Mouse (Mus musculus) kidney, postnatal 14 days (tissue): ENCODE data around the gene Myo15.
"Not testable (repeated sequence)": the region's sequence is repeated elsewhere in the genome, so short reads cannot be mapped to it uniquely, and the experiment has no call there.

ENCODE experiments used
- DNase-seq: peaks from one replicate; pipeline ENCODE4 v3.0.0; 2022; ENCODE audit warnings: mixed read lengths

The Myo15 gene

GRCm38 (mm10) chr11:60469039-60469438, at the start of gene Myo15:
TSS of gene Myo15 (plus strand) at chr11:60469339.
- no peak for DNase-seq

GRCm38 (mm10) chr11:60422046-60422668, 47.0 kb upstream of the Myo15 start:
- DNase-seq, result no peak

GRCm38 (mm10) chr11:60423006-60423405, 46.1 kb upstream of the Myo15 start:
- DNase-seq, result no peak

GRCm38 (mm10) chr11:60426417-60426816, 42.7 kb upstream of the Myo15 start:
- no peak for DNase-seq

GRCm38 (mm10) chr11:60427628-60428027, 41.5 kb upstream of the Myo15 start:
- DNase-seq, result no peak

- DNase-seq, result no peak
These were observed 35.6 kb upstream of the Myo15 start for GRCm38 (mm10) chr11:60433501-60433900.

- no peak for DNase-seq
These were observed 34.0 kb upstream of the Myo15 start for GRCm38 (mm10) chr11:60435133-60435532.

- no peak for DNase-seq
These were observed 32.5 kb upstream of the Myo15 start for GRCm38 (mm10) chr11:60436618-60437017.

GRCm38 (mm10) chr11:60439621-60440020, 29.5 kb upstream of the Myo15 start:
- not testable (repeated sequence) for DNase-seq

- DNase-seq, result peak; percentile 30
These were observed 29.0 kb upstream of the Myo15 start for GRCm38 (mm10) chr11:60440176-60440575.

GRCm38 (mm10) chr11:60442896-60443295, 26.2 kb upstream of the Myo15 start:
- DNase-seq, result no peak

GRCm38 (mm10) chr11:60444007-60444406, 25.1 kb upstream of the Myo15 start:
- DNase-seq, result no peak

GRCm38 (mm10) chr11:60454080-60454744, 14.9 kb upstream of the Myo15 start, which contains the start of gene Drg2:
TSS of gene Drg2 (plus strand) at chr11:60454591.
- peak; percentile 90 for DNase-seq

GRCm38 (mm10) chr11:60454745-60455087, 14.4 kb upstream of the Myo15 start:
- no peak for DNase-seq

- peak; percentile 15 for DNase-seq
These were observed 11.2 kb upstream of the Myo15 start for GRCm38 (mm10) chr11:60457973-60458372.

GRCm38 (mm10) chr11:60465943-60466380, 3.2 kb upstream of the Myo15 start:
- DNase-seq, result peak; percentile 84

- DNase-seq, result no peak
These were observed 1.6 kb downstream of the Myo15 start for GRCm38 (mm10) chr11:60470743-60471142.

- DNase-seq, result no peak
These were observed 5.4 kb downstream of the Myo15 start for GRCm38 (mm10) chr11:60474534-60474933.

GRCm38 (mm10) chr11:60475668-60476362, 6.7 kb downstream of the Myo15 start:
- no peak for DNase-seq

- no peak for DNase-seq
These were observed 9.0 kb downstream of the Myo15 start for GRCm38 (mm10) chr11:60478121-60478520.

GRCm38 (mm10) chr11:60486267-60486666, 17.1 kb downstream of the Myo15 start:
- no peak for DNase-seq

- DNase-seq, result no peak
These were observed 23.6 kb downstream of the Myo15 start for GRCm38 (mm10) chr11:60492726-60493125.

GRCm38 (mm10) chr11:60495692-60496091, 26.6 kb downstream of the Myo15 start:
- DNase-seq, result no peak

GRCm38 (mm10) chr11:60507281-60507680, 38.1 kb downstream of the Myo15 start:
- no peak for DNase-seq
